Mouse (Mus musculus) C2C12 (cell line): ENCODE results near the gene Slc28a1. TPM values are rescaled to one million over a fixed set of nuclear protein-coding genes. Genes with fewer than 3 reads are reported as not detected.
A peak's percentile ranks its signal among the peaks of the same experiment; 100 is the strongest.
"Not testable (repeated sequence)": the region's sequence is repeated elsewhere in the genome, so short reads cannot be mapped to it uniquely, and the experiment has no call there.

Experiments
- H3K27me3 ChIP-seq: one replicate; pipeline ENCODE4 v1.6.1; 2011; ENCODE audit not compliant: control insufficient read depth, insufficient read depth, insufficient read length
- H3K36me3 ChIP-seq: one replicate; pipeline ENCODE4 v1.6.1; 2011; ENCODE audit not compliant: control insufficient read depth, insufficient read depth
- H3K4me3 ChIP-seq: one replicate; pipeline ENCODE4 v1.5.1; 2011; ENCODE audit warnings: mild to moderate bottlenecking, control low read depth; ENCODE audit not compliant: poor library complexity, insufficient read depth, severe bottlenecking
- H3K79me2 ChIP-seq: one replicate; pipeline ENCODE4 v1.6.1; 2011; ENCODE audit not compliant: control insufficient read depth, insufficient read depth
- H3K79me3 ChIP-seq: one replicate; pipeline ENCODE4 v1.6.1; 2011; ENCODE audit warnings: low read depth, control low read depth
- H3ac ChIP-seq: one replicate; pipeline ENCODE3; 2011; ENCODE audit warnings: low read depth; ENCODE audit not compliant: control insufficient read depth, insufficient read length
- CEBPB ChIP-seq: IDR thresholded peaks from one replicate; pipeline ENCODE4 v1.6.1; 2011; ENCODE audit warnings: low read depth, mild to moderate bottlenecking, control low read depth, moderate library complexity
- CTCF ChIP-seq: IDR thresholded peaks from one replicate; pipeline ENCODE4 v1.5.1; 2011; ENCODE audit not compliant: control insufficient read depth, insufficient read depth, insufficient read length
- FOSL1 ChIP-seq: IDR thresholded peaks from one replicate; pipeline ENCODE4 v1.8.0; 2011; ENCODE audit warnings: mild to moderate bottlenecking, low read length; ENCODE audit not compliant: poor library complexity, insufficient read depth, severe bottlenecking
- MAX ChIP-seq: IDR thresholded peaks from one replicate; pipeline ENCODE4 v1.6.1; 2011; ENCODE audit warnings: mild to moderate bottlenecking, control low read depth
- MYOD1 ChIP-seq: IDR thresholded peaks from one replicate; pipeline ENCODE4 v1.6.1; 2011; ENCODE audit warnings: low read depth; ENCODE audit not compliant: control insufficient read depth, insufficient read length
- MYOG ChIP-seq: IDR thresholded peaks from one replicate; pipeline ENCODE4 v1.6.1; 2011; ENCODE audit not compliant: control insufficient read depth, insufficient read length; ENCODE audit errors: extremely low read depth
- USF1 ChIP-seq: IDR thresholded peaks from one replicate; pipeline ENCODE4 v1.6.1; 2011; ENCODE audit warnings: low read depth, mild to moderate bottlenecking, control low read depth, moderate library complexity
- polyA plus RNA-seq: library from polyadenylated mRNA; unstranded; fragments of >200 nt; fragmentation: generic; extraction: Trizol; gene quantifications from one replicate; pipeline ENCODE4 v1.2.1, GENCODE M21; 2012; ENCODE audit warnings: missing spikeins

Slc28a1 gene
- polyA plus RNA-seq, 1 experiment, result 0.01 TPM

GRCm38 (mm10) chr7:81202389-81202788 is 87.8 kb downstream of the Slc28a1 start:
- no peaks in the 10 kb centered on the region for H3K36me3 ChIP-seq
- no peaks in the 10 kb centered on the region for H3K27me3 ChIP-seq
- no peak overlapping the region for H3K4me3 ChIP-seq
- H3K79me3 ChIP-seq, result no peaks in the 10 kb centered on the region
- no peaks in the 10 kb centered on the region for H3K79me2 ChIP-seq
- H3ac ChIP-seq, result no peak overlapping the region
- peak; percentile 44 for TF ChIP-seq MYOD1
- no peak for TF ChIP-seq USF1
- peak; percentile 38 for TF ChIP-seq MAX

- H3K79me2 ChIP-seq, H3K4me3 ChIP-seq, H3K36me3 ChIP-seq, H3ac ChIP-seq, H3K27me3 ChIP-seq, H3K79me3 ChIP-seq: not testable (repeated sequence)
Measured at GRCm38 (mm10) chr7:81203576-81203975, 89.0 kb downstream of the Slc28a1 start.

GRCm38 (mm10) chr7:81208944-81209343 is 94.3 kb downstream of the Slc28a1 start:
- Histone ChIP-seq H3K79me3 (no peaks in the 10 kb centered on the region), H3K4me3 (no peak overlapping the region), H3K27me3 (peaks cover 7% of the 10 kb centered on the region), H3K36me3 (no peaks in the 10 kb centered on the region), H3ac (no peak overlapping the region), H3K79me2 (no peaks in the 10 kb centered on the region)
- TF ChIP-seq CEBPB, result no peak
- TF ChIP-seq CTCF, result peak; percentile 33

GRCm38 (mm10) chr7:81209979-81210685 is 95.5 kb downstream of the Slc28a1 start:
- no peak for TF ChIP-seq MYOD1
- no peak for TF ChIP-seq MAX
- no peak for TF ChIP-seq CEBPB
- no peak for TF ChIP-seq USF1
- TF ChIP-seq FOSL1, result no peak
- no peak for TF ChIP-seq MYOG
- H3K79me3 ChIP-seq, result no peaks in the 10 kb centered on the region
- no peak overlapping the region for H3K4me3 ChIP-seq
- H3K36me3 ChIP-seq, result no peaks in the 10 kb centered on the region
- no peak overlapping the region for H3ac ChIP-seq
- H3K27me3 ChIP-seq, result peaks cover 10% of the 10 kb centered on the region
- no peaks in the 10 kb centered on the region for H3K79me2 ChIP-seq

- Histone ChIP-seq H3K27me3 (peaks cover 10% of the 10 kb centered on the region), H3K36me3 (no peaks in the 10 kb centered on the region), H3ac (no peak overlapping the region), H3K79me2 (no peaks in the 10 kb centered on the region), H3K4me3 (no peak overlapping the region), H3K79me3 (no peaks in the 10 kb centered on the region)
- no peak for TF ChIP-seq CTCF
- no peak for TF ChIP-seq MYOD1
- no peak for TF ChIP-seq MAX
- no peak for TF ChIP-seq MYOG
- no peak for TF ChIP-seq USF1
- TF ChIP-seq FOSL1, result no peak
- no peak for TF ChIP-seq CEBPB
Measured at GRCm38 (mm10) chr7:81211760-81212159, 97.2 kb downstream of the Slc28a1 start.

- H3K27me3 ChIP-seq, result peaks cover 10% of the 10 kb centered on the region
- H3K4me3 ChIP-seq, result no peak overlapping the region
Measured at GRCm38 (mm10) chr7:81212261-81212681, 97.7 kb downstream of the Slc28a1 start.

More at GRCm38 (mm10) chr7:81212261-81212681, 97.7 kb downstream of the Slc28a1 start:
- no peak overlapping the region for H3ac ChIP-seq
- H3K36me3 ChIP-seq, result no peaks in the 10 kb centered on the region
- H3K79me3 ChIP-seq, result no peaks in the 10 kb centered on the region
- TF ChIP-seq MAX (no peak), CEBPB (no peak), CTCF (no peak), MYOD1 (no peak), FOSL1 (no peak), USF1 (no peak), MYOG (no peak)
- H3K79me2 ChIP-seq, result no peaks in the 10 kb centered on the region
